Mouse (Mus musculus): Measurements from ENCODE around the gene Map7d1. TPM values are rescaled to one million over a fixed set of nuclear protein-coding genes. Genes with fewer than 3 reads are reported as not detected.

Gene Map7d1
- polyA plus RNA-seq, 1 experiment from 2014 or later, result 83.5 TPM

- peaks cover 72% of the 10 kb centered on the region for H3K4me1 ChIP-seq (replicated peaks)
Measured at GRCm38 (mm10) chr4:126254315-126255112, 1.6 kb downstream of the Map7d1 start.

GRCm38 (mm10) chr4:126253637-126254272 lies 2.4 kb downstream of the Map7d1 start:
- Histone ChIP-seq H3K4me1 (replicated peaks) (peaks cover 68% of the 10 kb centered on the region), H3K4me3 (replicated peaks) (peak overlapping the region; percentile 100), H3K27me3 (no peaks in the 10 kb centered on the region), H3K4me2 (peak overlapping the region; percentile 96), H3K27ac (no peak overlapping the region), H3K9ac (replicated peaks) (peak overlapping the region; percentile 98), H3K9me3 (no peaks in the 10 kb centered on the region), H3K36me3 (peaks cover 22% of the 10 kb centered on the region; the same call in 1 of the 2 replicates)
- ATAC-seq (ENCODE audit: insufficient number of reproducible peaks, insufficient read depth, low FRiP score, low TSS enrichment, low read depth), result no peak
- 68% methylated on average over 14 of the region's 14 CpGs for WGBS

More at GRCm38 (mm10) chr4:126254315-126255112, 1.6 kb downstream of the Map7d1 start:
- peak overlapping the region; percentile 100 for H3K4me3 ChIP-seq (replicated peaks)
- H3K9me3 ChIP-seq, result no peaks in the 10 kb centered on the region
- H3K27me3 ChIP-seq, result no peaks in the 10 kb centered on the region
- WGBS, result 14% methylated on average over 9 of the region's 9 CpGs
- H3K4me2 ChIP-seq, result peak overlapping the region; percentile 96
- no peak for ATAC-seq (ENCODE audit: insufficient number of reproducible peaks, insufficient read depth, low FRiP score, low TSS enrichment, low read depth)
- peak overlapping the region; percentile 98 for H3K9ac ChIP-seq (replicated peaks)
- peaks cover 22% of the 10 kb centered on the region; the same call in 1 of the 2 replicates for H3K36me3 ChIP-seq
- peak overlapping the region; percentile 95 for H3K27ac ChIP-seq

GRCm38 (mm10) chr4:126252411-126253237 lies 3.5 kb downstream of the Map7d1 start:
- H3K4me2 ChIP-seq, result peak overlapping the region; percentile 6; the same call in 1 of the 2 replicates
- H3K9me3 ChIP-seq, result no peaks in the 10 kb centered on the region
- peak overlapping the region; percentile 47; the same call in 1 of the 2 replicates for H3K9ac ChIP-seq (replicated peaks)
- H3K4me1 ChIP-seq (replicated peaks), result peaks cover 64% of the 10 kb centered on the region
- H3K27ac ChIP-seq, result peak overlapping the region; percentile 25; the same call in 1 of the 2 replicates
- 0 out of 2 replicates have a peak overlapping the region, but pooled peaks have one; percentile 9 for H3K4me3 ChIP-seq (replicated peaks)
- H3K36me3 ChIP-seq, result peaks cover 29% of the 10 kb centered on the region
- H3K27me3 ChIP-seq, result no peaks in the 10 kb centered on the region
- ATAC-seq (ENCODE audit: insufficient number of reproducible peaks, insufficient read depth, low FRiP score, low TSS enrichment, low read depth), result no peak
- WGBS, result 79% methylated on average over 17 of the region's 17 CpGs

- WGBS, result 60% methylated on average over 11 of the region's 11 CpGs
- ATAC-seq (ENCODE audit: insufficient number of reproducible peaks, insufficient read depth, low FRiP score, low TSS enrichment, low read depth), result no peak
- Histone ChIP-seq H3K36me3 (peaks cover 38% of the 10 kb centered on the region), H3K4me3 (replicated peaks) (no peak overlapping the region), H3K27ac (0 out of 2 replicates have a peak overlapping the region, but pooled peaks have one; percentile 41), H3K27me3 (no peaks in the 10 kb centered on the region), H3K9ac (replicated peaks) (peak overlapping the region; percentile 47), H3K4me1 (replicated peaks) (peaks cover 56% of the 10 kb centered on the region), H3K9me3 (no peaks in the 10 kb centered on the region), H3K4me2 (no peak overlapping the region)
Measured at GRCm38 (mm10) chr4:126251655-126252254, 4.4 kb downstream of the Map7d1 start.

- no peak overlapping the region for H3K4me2 ChIP-seq
- no peaks in the 10 kb centered on the region for H3K27me3 ChIP-seq
- no peak overlapping the region for H3K9ac ChIP-seq (replicated peaks)
- peaks cover 56% of the 10 kb centered on the region for H3K4me1 ChIP-seq (replicated peaks)
- H3K27ac ChIP-seq, result peak overlapping the region; percentile 41; the same call in 1 of the 2 replicates
- 54% methylated on average over 4 of the region's 4 CpGs for WGBS
- peaks cover 48% of the 10 kb centered on the region for H3K36me3 ChIP-seq
- no peaks in the 10 kb centered on the region for H3K9me3 ChIP-seq
- H3K4me3 ChIP-seq (replicated peaks), result no peak overlapping the region
- ATAC-seq (ENCODE audit: insufficient number of reproducible peaks, insufficient read depth, low FRiP score, low TSS enrichment, low read depth), result no peak
Measured at GRCm38 (mm10) chr4:126250659-126251058, 5.5 kb downstream of the Map7d1 start.

- WGBS, result 37% methylated on average over 11 of the region's 11 CpGs
- no peak for ATAC-seq (ENCODE audit: insufficient number of reproducible peaks, insufficient read depth, low FRiP score, low TSS enrichment, low read depth)
- Histone ChIP-seq H3K4me1 (replicated peaks) (peaks cover 40% of the 10 kb centered on the region), H3K4me2 (no peak overlapping the region), H3K36me3 (peaks cover 55% of the 10 kb centered on the region), H3K27me3 (no peaks in the 10 kb centered on the region), H3K4me3 (replicated peaks) (no peak overlapping the region), H3K27ac (0 out of 2 replicates have a peak overlapping the region, but pooled peaks have one; percentile 4), H3K9ac (replicated peaks) (no peak overlapping the region), H3K9me3 (no peaks in the 10 kb centered on the region)
Measured at GRCm38 (mm10) chr4:126248261-126248868, 7.8 kb downstream of the Map7d1 start.

- no peak overlapping the region for H3K27ac ChIP-seq
- H3K9ac ChIP-seq (replicated peaks), result no peak overlapping the region
- H3K36me3 ChIP-seq, result peaks cover 62% of the 10 kb centered on the region
- H3K27me3 ChIP-seq, result no peaks in the 10 kb centered on the region
- H3K9me3 ChIP-seq, result no peaks in the 10 kb centered on the region
- peaks cover 22% of the 10 kb centered on the region for H3K4me1 ChIP-seq (replicated peaks)
- no peak overlapping the region for H3K4me2 ChIP-seq
- ATAC-seq (ENCODE audit: insufficient number of reproducible peaks, insufficient read depth, low FRiP score, low TSS enrichment, low read depth), result no peak
- H3K4me3 ChIP-seq (replicated peaks), result no peak overlapping the region
- WGBS, result 81% methylated on average over 13 of the region's 13 CpGs
Measured at GRCm38 (mm10) chr4:126246202-126246889, 9.8 kb downstream of the Map7d1 start.

GRCm38 (mm10) chr4:126242510-126242909 lies 13.6 kb downstream of the Map7d1 start:
- Histone ChIP-seq H3K9me3 (no peaks in the 10 kb centered on the region), H3K9ac (replicated peaks) (no peak overlapping the region), H3K4me3 (replicated peaks) (no peak overlapping the region), H3K27ac (no peak overlapping the region), H3K4me1 (replicated peaks) (peaks cover 11% of the 10 kb centered on the region), H3K27me3 (no peaks in the 10 kb centered on the region), H3K4me2 (no peak overlapping the region), H3K36me3 (peaks cover 82% of the 10 kb centered on the region)
- WGBS, result 90% methylated on average over 6 of the region's 6 CpGs
- no peak for ATAC-seq (ENCODE audit: insufficient number of reproducible peaks, insufficient read depth, low FRiP score, low TSS enrichment, low read depth)

GRCm38 (mm10) chr4:126241956-126242355 lies 14.2 kb downstream of the Map7d1 start:
- WGBS, result 58% methylated on average over 9 of the region's 9 CpGs
- no peak overlapping the region for H3K27ac ChIP-seq
- H3K36me3 ChIP-seq, result peaks cover 82% of the 10 kb centered on the region

More at GRCm38 (mm10) chr4:126241956-126242355, 14.2 kb downstream of the Map7d1 start:
- no peaks in the 10 kb centered on the region for H3K27me3 ChIP-seq
- no peak overlapping the region for H3K4me3 ChIP-seq (replicated peaks)
- no peaks in the 10 kb centered on the region for H3K9me3 ChIP-seq
- 0 out of 2 replicates have a peak overlapping the region, but pooled peaks have one; percentile 3 for H3K9ac ChIP-seq (replicated peaks)
- H3K4me1 ChIP-seq (replicated peaks), result peaks cover 16% of the 10 kb centered on the region
- no peak for ATAC-seq (ENCODE audit: insufficient number of reproducible peaks, insufficient read depth, low FRiP score, low TSS enrichment, low read depth)
- H3K4me2 ChIP-seq, result no peak overlapping the region
